Mouse (Mus musculus) cerebellum, postnatal 36 days (tissue): ENCODE results near the gene Gm10563.
"Not testable (repeated sequence)": the region's sequence is repeated elsewhere in the genome, so short reads cannot be mapped to it uniquely, and the experiment has no call there.

Experiments used
- DNase-seq, 2 experiments: peaks; one replicate each; pipeline ENCODE4 v3.0.0; 2021 to 2022; ENCODE audit warnings: mixed read lengths in 2 of 2

Gene Gm10563

DNA sequence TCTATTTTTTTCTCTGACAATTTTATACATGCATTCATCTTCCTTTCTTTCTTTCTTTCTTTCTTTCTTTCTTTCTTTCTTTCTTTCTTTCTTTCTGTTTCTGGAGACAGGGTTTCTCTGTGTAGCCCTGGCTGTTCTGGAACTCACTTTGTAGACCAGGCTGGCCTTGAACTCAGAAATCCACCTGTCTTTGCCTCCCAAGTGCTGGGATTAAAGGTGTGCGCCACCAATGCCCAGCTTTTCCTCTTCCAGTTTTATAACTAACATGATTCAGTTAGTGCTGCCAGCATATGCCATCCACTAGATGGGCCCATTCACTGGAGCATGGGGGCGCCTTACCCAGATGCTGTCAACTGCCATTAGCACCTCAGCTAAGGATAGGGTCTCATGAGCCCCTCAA is at the start of gene Gm10563:
Gm10563 (minus strand) TSS at position 101 of the 400 bp plus-strand sequence.
- not testable (repeated sequence) for DNase-seq

GRCm38 (mm10) chr4:155694482-155695401 is 49.5 kb upstream of the Gm10563 start:
- DNase-seq = peak; percentile 71 to 74

DNA sequence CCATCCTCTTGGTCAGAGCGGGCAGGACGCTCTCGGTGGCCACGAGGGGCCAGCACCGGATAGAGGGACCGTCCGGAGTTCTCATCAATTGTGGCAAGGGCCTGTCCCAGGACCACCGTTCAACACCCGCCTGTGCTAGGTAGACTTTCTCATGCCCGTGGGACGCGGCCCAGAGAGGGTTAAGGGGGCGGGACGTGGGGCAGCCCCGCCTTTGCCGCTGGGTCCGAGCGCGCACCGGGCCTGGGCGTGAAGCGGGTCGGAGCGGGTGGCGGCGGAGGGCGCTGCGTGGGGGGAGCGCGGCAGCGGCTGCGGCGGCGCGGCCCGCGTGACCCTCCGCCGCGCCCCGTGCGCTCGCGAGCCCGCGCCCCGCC is 48.9 kb upstream of the Gm10563 start, which contains the start of gene Fndc10:
Fndc10 (plus strand) TSS at position 232 of the 371 bp plus-strand sequence.
- peak; percentile 85 to 91 for DNase-seq

GRCm38 (mm10) chr4:155692421-155692820 is 47.2 kb upstream of the Gm10563 start:
- no peak for DNase-seq

DNA sequence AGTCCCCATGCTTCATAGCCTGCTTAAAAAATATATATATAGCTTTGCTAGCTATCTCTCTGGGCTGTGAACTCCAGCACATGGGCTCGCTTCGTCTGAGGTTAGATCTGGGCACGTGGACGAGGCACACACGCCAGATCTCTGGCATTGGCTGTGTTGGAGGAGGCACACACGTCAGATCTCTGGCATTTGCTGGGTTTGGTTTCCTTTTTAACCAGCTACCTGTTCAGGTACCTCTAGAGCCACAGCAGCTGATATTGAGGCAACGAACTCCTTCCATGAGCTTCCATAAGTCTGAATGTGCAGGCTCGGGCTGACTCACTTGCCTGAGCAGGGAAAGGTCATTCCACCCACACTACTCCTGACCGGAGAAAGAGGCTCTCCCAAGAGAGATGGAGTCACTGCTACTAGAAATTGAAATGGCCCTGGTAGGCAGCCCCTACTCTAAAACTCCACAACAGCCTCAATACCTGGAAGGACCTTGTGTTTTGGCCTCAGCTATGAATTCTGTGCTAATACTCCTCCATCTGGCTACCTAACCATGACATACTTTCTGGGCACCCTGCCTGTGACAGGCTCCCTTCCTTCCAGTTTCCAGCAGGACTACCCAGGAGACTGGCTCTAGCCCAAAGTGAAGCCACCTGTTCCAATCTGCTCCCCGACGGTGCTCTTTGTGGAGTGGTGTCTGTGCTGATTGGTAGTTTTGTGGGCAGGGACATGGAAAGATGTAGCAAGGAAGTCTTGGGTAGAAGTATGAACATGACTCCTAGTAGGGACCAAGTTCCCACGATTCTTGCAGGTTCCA is 45.6 kb upstream of the Gm10563 start:
- DNase-seq = peak; percentile 96 to 98

DNA sequence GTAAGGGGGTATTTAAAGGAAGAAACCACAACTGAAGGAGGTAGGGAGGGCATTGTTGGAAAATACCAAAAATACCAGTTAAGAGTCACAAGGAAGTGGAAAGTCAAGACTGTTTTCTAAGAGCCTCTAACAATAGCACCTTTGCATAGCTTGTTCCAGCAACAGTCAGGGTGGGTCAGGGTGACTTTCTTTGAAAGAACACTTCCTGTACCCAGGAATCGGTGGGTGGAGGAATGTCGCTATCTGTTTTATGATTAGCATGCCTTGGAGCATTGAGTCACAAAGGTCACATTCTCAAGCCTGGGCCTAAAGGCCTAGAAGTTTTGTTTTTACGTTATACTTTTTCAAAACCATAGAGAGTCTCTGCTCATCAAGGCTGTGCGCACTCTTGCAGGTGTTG is 42.6 kb upstream of the Gm10563 start:
- DNase-seq = not testable (repeated sequence)

DNA sequence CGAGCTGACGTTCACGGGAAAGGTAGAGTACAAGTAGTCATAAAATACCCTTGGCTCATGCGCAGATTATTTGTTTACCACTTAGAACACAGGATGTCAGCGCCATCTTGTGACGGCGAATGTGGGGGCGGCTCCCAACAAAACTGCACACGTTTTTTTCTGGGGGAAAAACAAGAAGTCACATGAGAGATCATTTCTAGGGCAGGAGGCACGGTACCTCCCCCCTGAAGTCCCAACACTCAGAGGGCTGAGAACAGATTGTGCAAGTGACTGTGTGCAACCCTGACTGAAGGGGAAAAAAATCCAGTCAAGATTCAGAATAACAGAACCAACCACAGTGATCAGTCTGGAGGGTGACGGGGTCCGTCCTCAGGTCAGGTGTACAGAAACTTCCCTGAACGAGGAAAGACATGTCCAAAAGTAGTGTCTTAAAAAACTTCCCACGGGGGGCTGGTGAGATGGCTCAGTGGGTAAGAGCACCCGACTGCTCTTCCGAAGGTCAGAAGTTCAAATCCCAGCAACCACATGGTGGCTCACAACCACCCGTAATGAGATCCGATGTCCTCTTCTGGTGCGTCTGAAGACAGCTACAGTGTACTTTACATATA is 38.6 kb upstream of the Gm10563 start:
- DNase-seq = not testable (repeated sequence)

- DNase-seq = peak; percentile 55 to 58
Observed at GRCm38 (mm10) chr4:155675991-155676390, 30.8 kb upstream of the Gm10563 start.

DNA sequence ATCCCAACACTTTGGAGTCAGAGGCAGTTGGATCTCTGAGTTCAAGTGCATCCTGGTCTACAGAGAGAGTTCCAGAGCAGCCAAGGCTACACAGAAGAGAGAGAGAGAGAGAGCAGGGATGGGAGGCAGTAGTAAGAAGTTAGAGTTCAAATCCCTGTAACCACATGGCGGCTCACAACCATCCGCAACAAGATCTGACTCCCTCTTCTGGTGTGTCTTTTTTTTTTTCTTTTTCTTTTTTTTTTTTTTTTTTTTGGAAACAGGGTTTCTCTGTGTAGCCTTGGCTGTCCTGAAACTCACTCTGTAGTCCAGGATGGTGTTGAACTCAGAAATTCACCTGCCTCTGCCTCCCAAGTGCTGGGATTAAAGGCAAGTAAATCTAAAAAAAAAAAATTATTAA is 26.9 kb upstream of the Gm10563 start:
- DNase-seq = no peak

DNA sequence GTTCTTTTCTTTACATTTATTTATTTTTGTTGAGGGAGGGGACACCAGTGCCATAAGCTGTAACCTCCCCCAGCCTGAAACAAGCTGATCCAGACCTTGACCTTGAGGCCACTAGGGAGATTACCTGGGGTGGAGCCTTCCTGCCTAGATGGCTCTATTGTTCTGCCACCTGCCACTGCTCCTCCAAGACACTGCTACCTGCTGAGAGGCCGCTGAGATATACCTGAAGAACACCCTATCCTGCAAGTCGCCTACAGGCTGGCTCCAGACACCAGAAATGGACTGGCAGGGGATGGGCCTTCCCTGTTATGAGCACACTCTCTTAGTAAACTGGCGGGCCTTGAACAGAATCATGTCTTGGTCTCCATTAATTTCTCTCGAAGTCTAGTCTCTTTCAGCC is 25.0 kb upstream of the Gm10563 start:
- peak in 1 of 2 experiments; percentile 6 for DNase-seq

GRCm38 (mm10) chr4:155669598-155670075 is 24.4 kb upstream of the Gm10563 start:
- DNase-seq = no peak

GRCm38 (mm10) chr4:155668689-155669597 is 23.7 kb upstream of the Gm10563 start, which contains the start of gene Mib2:
Gene Mib2, minus strand, starts transcription at chr4:155669198.
- DNase-seq = peak; percentile 97

DNA sequence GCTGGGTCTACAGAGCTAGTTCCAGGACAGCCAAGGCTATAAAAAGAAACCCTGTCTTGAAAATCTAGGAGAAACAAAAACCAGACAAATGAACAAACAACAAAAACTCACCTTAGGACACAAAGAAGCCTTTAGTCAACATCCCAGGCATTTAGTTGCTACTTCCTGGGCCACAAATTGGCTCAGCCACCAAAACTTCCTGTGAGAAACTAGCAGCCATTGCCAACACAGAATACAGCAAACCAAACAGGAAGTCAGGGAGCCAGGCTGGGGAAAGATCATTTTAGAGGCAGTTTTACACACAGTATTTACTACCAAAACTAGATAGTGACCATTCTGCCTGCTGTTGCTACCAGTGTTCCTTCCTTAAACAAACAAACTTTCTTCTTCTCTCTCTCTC is 21.7 kb upstream of the Gm10563 start:
- DNase-seq = no peak

DNA sequence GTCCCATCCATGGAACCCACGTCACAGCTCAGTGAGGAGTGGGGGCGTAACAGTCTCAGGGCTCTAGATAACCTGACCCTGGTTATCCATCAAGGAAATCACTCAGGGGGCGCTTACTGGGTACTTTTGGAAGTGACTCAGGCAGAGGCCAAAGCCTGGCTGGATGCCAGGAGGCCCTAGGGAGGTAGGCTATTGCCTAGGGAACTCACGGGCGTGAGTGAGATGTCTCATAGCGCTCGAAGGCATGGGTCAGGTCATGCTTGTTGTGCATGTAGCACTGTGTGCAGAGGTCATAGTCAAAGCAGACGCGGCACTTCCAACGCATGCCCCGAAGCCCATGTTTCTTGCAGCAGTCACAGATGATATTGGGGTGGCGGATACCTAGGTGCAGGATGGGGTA is 15.4 kb upstream of the Gm10563 start:
- no peak for DNase-seq

- no peak for DNase-seq
Observed at GRCm38 (mm10) chr4:155658961-155659360, 13.8 kb upstream of the Gm10563 start.

DNA sequence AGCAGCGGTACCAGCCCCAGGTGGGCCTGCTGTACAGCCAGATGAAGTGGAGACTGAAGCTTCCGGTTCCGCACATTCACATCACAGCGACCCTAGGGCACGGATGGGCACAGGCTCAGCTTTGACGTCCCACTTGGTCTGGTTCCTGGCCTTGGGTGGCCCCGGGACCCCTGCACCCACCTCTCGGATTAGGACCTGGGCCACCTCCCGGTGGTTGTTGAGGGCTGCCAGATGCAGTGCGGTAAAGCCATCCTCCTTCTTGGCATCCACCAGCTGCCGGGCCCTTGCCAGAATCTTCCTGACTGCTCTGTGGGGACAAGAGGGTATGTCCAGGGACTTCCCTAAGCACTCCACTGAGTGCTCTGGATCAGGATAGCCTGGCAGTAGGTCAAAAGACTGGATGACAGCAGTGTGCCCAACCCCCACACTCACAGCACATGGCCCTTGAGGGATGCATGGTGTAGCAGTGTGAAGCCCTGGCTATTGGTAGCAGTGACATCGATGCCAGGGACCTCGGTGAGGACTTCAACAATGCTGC is 11.1 kb upstream of the Gm10563 start:
- peak in 1 of 2 experiments; percentile 34 for DNase-seq

GRCm38 (mm10) chr4:155654456-155655298 is 9.5 kb upstream of the Gm10563 start:
- DNase-seq = peak; percentile 64 to 72

DNA sequence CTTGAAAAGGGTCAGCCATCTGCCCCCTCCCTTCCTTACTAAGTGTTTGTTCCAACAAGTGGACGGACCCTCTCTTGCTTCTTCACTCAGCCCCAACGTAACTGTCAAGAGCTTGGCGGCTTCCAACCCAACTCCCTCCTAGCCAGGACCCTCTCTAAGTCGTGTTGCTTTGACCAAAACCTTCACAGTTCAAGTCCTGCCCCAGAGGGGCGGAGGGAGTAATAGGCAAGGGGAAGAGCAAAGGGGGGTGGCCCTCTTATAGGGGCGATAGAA is 8.9 kb upstream of the Gm10563 start:
- no peak for DNase-seq

GRCm38 (mm10) chr4:155653451-155654182 is 8.4 kb upstream of the Gm10563 start:
- peak; percentile 59 for DNase-seq

DNA sequence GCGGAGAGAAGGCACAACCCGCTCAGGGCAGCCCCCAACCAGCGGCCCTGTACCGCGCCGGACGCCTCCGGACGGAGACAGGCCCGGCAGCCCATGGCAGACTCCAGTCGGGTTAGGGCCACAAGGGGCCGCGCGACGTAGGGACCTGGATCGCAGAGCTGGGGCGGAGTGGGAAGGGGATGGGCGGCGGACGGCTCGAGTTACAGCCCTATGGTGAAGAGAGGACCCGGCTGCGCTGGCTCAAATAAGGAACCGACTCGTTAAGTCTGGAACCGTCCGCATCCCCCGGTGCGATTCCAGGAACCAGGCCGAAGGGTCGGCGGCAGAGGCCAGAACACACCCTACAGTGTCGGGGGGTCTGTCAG is 7.9 kb upstream of the Gm10563 start, which contains the start of gene Mmp23:
Mmp23 (minus strand) TSS at position 299 of the 365 bp plus-strand sequence.
- DNase-seq = peak in 1 of 2 experiments; percentile 57
